Mouse (Mus musculus): ENCODE measurements around the gene Selenbp1. TPM values are rescaled to one million over a fixed set of nuclear protein-coding genes. Genes with fewer than 3 reads are reported as not detected.
"Not testable (repeated sequence)": the region's sequence is repeated elsewhere in the genome, so short reads cannot be mapped to it uniquely, and the experiment has no call there.

The Selenbp1 gene
- polyA plus RNA-seq, 1 experiment from 2014 or later: 10.0 TPM

DNA sequence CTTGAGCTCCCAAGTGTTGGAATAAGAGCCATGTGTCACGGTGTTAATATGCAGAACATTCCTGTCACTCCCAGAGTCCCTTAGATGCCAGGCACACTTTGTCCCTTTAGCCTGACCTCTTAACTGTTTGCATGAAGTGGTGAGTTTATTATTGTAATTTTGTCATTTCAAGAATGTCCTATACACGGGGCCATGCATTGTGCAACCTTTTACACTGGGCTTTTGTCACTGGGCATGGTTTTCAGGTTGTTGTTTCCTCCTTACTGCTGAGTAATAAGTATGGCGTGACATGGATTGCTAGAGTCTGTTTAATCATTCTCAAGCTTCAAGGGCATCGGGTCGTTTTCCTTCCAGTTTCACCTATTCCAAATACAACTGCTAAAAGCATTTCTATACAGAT lies 19.1 kb upstream of the Selenbp1 start:
- H3K9ac ChIP-seq (ENCODE audit: low read length): no peak overlapping the region
- H3K4me3 ChIP-seq (ENCODE audit: low read depth, low read length): no peak overlapping the region
- DNase-seq (ENCODE audit: low spot score) (no peak), ATAC-seq (no peak)
- H3K27ac ChIP-seq (ENCODE audit: low read depth, low read length): no peak overlapping the region
- H3K27me3 ChIP-seq (replicated peaks; ENCODE audit: control insufficient read depth, insufficient read depth, low read length): no peaks in the 10 kb centered on the region
- H3K4me2 ChIP-seq (ENCODE audit: low read length): no peak overlapping the region
- H3K9me3 ChIP-seq (replicated peaks; ENCODE audit: control insufficient read depth, low read length): no peaks in the 10 kb centered on the region
- 75% methylated on average over 5 of the region's 5 CpGs for WGBS
- no peaks in the 10 kb centered on the region for H3K4me1 ChIP-seq (ENCODE audit: control insufficient read depth, insufficient read depth, low read length)
- H3K36me3 ChIP-seq (ENCODE audit: control insufficient read depth, insufficient read depth, low read length): no peaks in the 10 kb centered on the region

DNA sequence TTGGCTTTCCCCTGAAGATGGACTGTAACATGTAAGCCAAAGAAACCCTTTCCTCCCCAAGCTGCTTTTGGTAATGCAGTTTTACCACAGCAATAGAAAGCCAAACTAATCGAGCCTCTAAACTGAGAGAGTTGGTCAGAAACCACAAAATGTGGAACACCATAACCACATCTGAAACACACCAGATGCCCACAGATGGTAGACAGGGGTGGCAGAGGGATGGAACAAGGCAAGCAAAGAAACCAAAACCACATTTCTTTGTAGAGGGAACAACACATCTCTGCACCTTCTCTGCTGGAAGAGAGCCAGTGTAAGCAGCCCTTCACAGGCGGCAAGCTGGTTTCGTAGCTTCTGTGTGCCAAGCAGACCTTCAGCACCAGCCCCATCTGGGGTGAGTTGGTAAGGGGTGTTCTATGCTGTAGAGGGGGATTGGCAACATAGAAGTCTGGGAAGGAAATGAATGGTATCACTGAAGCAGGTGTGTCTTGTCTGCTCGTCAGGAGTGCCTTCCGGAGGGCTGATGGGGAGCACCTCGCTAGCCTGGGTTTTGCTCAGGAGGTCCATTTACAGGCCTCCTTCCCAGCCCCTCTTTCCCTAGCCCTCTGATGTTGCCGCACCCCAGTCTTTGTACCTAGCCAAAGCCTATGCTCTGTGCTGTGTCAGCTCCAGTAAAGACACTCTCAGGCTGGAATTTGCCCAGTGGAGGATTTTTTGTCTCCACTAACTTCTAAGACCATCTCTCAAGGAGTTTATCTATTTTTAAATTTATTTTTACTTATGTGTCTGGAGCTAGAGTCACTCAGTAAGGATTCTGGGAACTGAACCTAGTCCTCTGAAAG lies 16.7 kb upstream of the Selenbp1 start:
- no peak overlapping the region for H3K4me3 ChIP-seq (ENCODE audit: low read depth, low read length)
- H3K36me3 ChIP-seq (ENCODE audit: control insufficient read depth, insufficient read depth, low read length): no peaks in the 10 kb centered on the region
- no peaks in the 10 kb centered on the region for H3K27me3 ChIP-seq (replicated peaks; ENCODE audit: control insufficient read depth, insufficient read depth, low read length)
- no peak overlapping the region for H3K27ac ChIP-seq (ENCODE audit: low read depth, low read length)
- no peak overlapping the region for H3K9ac ChIP-seq (ENCODE audit: low read length)
- DNase-seq (ENCODE audit: low spot score) (peak; percentile 24), ATAC-seq (no peak)
- no peaks in the 10 kb centered on the region for H3K9me3 ChIP-seq (replicated peaks; ENCODE audit: control insufficient read depth, low read length)
- no peaks in the 10 kb centered on the region for H3K4me1 ChIP-seq (ENCODE audit: control insufficient read depth, insufficient read depth, low read length)
- H3K4me2 ChIP-seq (ENCODE audit: low read length): no peak overlapping the region
- WGBS: 80% methylated on average over 7 of the region's 7 CpGs

- Histone ChIP-seq H3K9me3 (replicated peaks; ENCODE audit: control insufficient read depth, low read length) (no peaks in the 10 kb centered on the region), H3K4me2 (ENCODE audit: low read length) (no peak overlapping the region), H3K9ac (ENCODE audit: low read length) (no peak overlapping the region), H3K36me3 (ENCODE audit: control insufficient read depth, insufficient read depth, low read length) (no peaks in the 10 kb centered on the region), H3K4me1 (ENCODE audit: control insufficient read depth, insufficient read depth, low read length) (no peaks in the 10 kb centered on the region), H3K27ac (ENCODE audit: low read depth, low read length) (no peak overlapping the region), H3K27me3 (replicated peaks; ENCODE audit: control insufficient read depth, insufficient read depth, low read length) (no peaks in the 10 kb centered on the region), H3K4me3 (ENCODE audit: low read depth, low read length) (no peak overlapping the region)
- 50% methylated on average over 14 of the region's 14 CpGs for WGBS
- no peak for ATAC-seq
- DNase-seq (ENCODE audit: low spot score): peak; percentile 4
Measured at GRCm38 (mm10) chr3:94917816-94918361, 15.0 kb upstream of the Selenbp1 start.

GRCm38 (mm10) chr3:94918845-94919244 lies 14.0 kb upstream of the Selenbp1 start:
- ATAC-seq (no peak), DNase-seq (ENCODE audit: low spot score) (no peak)
- no peak overlapping the region for H3K4me3 ChIP-seq (ENCODE audit: low read depth, low read length)
- H3K9ac ChIP-seq (ENCODE audit: low read length): no peak overlapping the region
- H3K27ac ChIP-seq (ENCODE audit: low read depth, low read length): no peak overlapping the region
- 79% methylated on average over 4 of the region's 4 CpGs for WGBS
- H3K36me3 ChIP-seq (ENCODE audit: control insufficient read depth, insufficient read depth, low read length): no peaks in the 10 kb centered on the region
- H3K27me3 ChIP-seq (replicated peaks; ENCODE audit: control insufficient read depth, insufficient read depth, low read length): no peaks in the 10 kb centered on the region
- H3K4me1 ChIP-seq (ENCODE audit: control insufficient read depth, insufficient read depth, low read length): no peaks in the 10 kb centered on the region
- H3K9me3 ChIP-seq (replicated peaks; ENCODE audit: control insufficient read depth, low read length): no peaks in the 10 kb centered on the region
- no peak overlapping the region for H3K4me2 ChIP-seq (ENCODE audit: low read length)

GRCm38 (mm10) chr3:94921104-94921503 lies 11.8 kb upstream of the Selenbp1 start:
- peak; percentile 17 for DNase-seq (ENCODE audit: low spot score)
- no peak for ATAC-seq

DNA sequence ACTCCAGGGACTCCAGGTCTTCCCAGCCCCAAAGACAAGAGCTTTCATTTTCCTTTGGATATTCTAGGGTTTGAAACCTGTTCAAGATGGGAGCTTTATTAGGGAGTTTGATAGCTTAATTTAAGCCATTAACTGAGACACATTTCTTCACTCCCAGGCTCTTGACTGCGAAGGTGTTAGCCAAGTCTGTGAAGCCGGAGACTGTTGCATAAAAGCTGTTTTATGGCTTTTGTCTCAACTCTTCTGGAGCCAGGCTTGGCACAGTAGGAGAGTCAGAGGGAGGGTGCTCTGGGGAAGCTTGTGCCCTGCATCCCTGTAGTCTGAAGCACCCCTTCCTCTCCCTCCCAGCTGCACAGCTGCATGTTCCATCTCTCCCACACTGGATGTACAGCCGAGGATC lies 10.5 kb upstream of the Selenbp1 start:
- WGBS: 39% methylated on average over 3 of the region's 3 CpGs
- no peaks in the 10 kb centered on the region for H3K27me3 ChIP-seq (replicated peaks; ENCODE audit: control insufficient read depth, insufficient read depth, low read length)
- no peaks in the 10 kb centered on the region for H3K4me1 ChIP-seq (ENCODE audit: control insufficient read depth, insufficient read depth, low read length)
- H3K4me3 ChIP-seq (ENCODE audit: low read depth, low read length): no peak overlapping the region
- ATAC-seq (no peak), DNase-seq (ENCODE audit: low spot score) (no peak)
- no peak overlapping the region for H3K27ac ChIP-seq (ENCODE audit: low read depth, low read length)
- no peak overlapping the region for H3K4me2 ChIP-seq (ENCODE audit: low read length)
- H3K36me3 ChIP-seq (ENCODE audit: control insufficient read depth, insufficient read depth, low read length): no peaks in the 10 kb centered on the region
- no peaks in the 10 kb centered on the region for H3K9me3 ChIP-seq (replicated peaks; ENCODE audit: control insufficient read depth, low read length)
- H3K9ac ChIP-seq (ENCODE audit: low read length): no peak overlapping the region

More at GRCm38 (mm10) chr3:94921104-94921503, 11.8 kb upstream of the Selenbp1 start:
- H3K27ac ChIP-seq (ENCODE audit: low read depth, low read length): no peak overlapping the region
- no peaks in the 10 kb centered on the region for H3K4me1 ChIP-seq (ENCODE audit: control insufficient read depth, insufficient read depth, low read length)
- WGBS: 46% methylated on average over 3 of the region's 3 CpGs
- no peaks in the 10 kb centered on the region for H3K27me3 ChIP-seq (replicated peaks; ENCODE audit: control insufficient read depth, insufficient read depth, low read length)
- H3K36me3 ChIP-seq (ENCODE audit: control insufficient read depth, insufficient read depth, low read length): no peaks in the 10 kb centered on the region
- H3K4me2 ChIP-seq (ENCODE audit: low read length): no peak overlapping the region
- H3K4me3 ChIP-seq (ENCODE audit: low read depth, low read length): no peak overlapping the region
- H3K9ac ChIP-seq (ENCODE audit: low read length): no peak overlapping the region
- no peaks in the 10 kb centered on the region for H3K9me3 ChIP-seq (replicated peaks; ENCODE audit: control insufficient read depth, low read length)

GRCm38 (mm10) chr3:94924688-94925087 lies 8.2 kb upstream of the Selenbp1 start:
- ATAC-seq (no peak), DNase-seq (ENCODE audit: low spot score) (no peak)
- H3K9me3 ChIP-seq (replicated peaks; ENCODE audit: control insufficient read depth, low read length): no peaks in the 10 kb centered on the region
- no peak overlapping the region for H3K4me2 ChIP-seq (ENCODE audit: low read length)
- H3K27me3 ChIP-seq (replicated peaks; ENCODE audit: control insufficient read depth, insufficient read depth, low read length): no peaks in the 10 kb centered on the region
- no peak overlapping the region for H3K4me3 ChIP-seq (ENCODE audit: low read depth, low read length)
- no peak overlapping the region for H3K9ac ChIP-seq (ENCODE audit: low read length)
- WGBS: 86% methylated on average over 8 of the region's 8 CpGs
- no peaks in the 10 kb centered on the region for H3K36me3 ChIP-seq (ENCODE audit: control insufficient read depth, insufficient read depth, low read length)
- no peak overlapping the region for H3K27ac ChIP-seq (ENCODE audit: low read depth, low read length)
- no peaks in the 10 kb centered on the region for H3K4me1 ChIP-seq (ENCODE audit: control insufficient read depth, insufficient read depth, low read length)

DNA sequence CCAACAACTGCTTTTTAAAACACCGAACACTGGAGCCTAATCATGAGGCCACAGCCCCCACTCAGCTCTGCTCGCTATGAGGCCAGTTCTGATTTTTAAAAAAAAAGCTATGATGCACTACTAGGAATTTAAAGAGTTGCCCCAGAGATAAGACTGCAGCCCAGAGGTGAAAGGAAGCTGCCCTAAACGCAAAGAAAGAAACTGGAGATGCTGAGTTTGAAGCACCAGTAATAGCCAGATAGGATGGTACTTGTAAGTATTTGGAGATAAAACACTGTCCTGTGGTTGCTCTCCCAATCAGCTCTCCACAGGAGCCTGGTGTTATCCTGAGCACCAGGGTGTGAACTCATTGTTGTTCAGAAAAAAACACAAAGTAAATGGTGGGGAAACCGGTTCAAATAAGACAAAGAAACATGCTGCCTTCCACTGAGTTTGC lies 6.5 kb upstream of the Selenbp1 start:
- H3K27me3 ChIP-seq (replicated peaks; ENCODE audit: control insufficient read depth, insufficient read depth, low read length); H3K4me3 ChIP-seq (ENCODE audit: low read depth, low read length); H3K4me1 ChIP-seq (ENCODE audit: control insufficient read depth, insufficient read depth, low read length); DNase-seq (ENCODE audit: low spot score); H3K9me3 ChIP-seq (replicated peaks; ENCODE audit: control insufficient read depth, low read length); H3K4me2 ChIP-seq (ENCODE audit: low read length); H3K36me3 ChIP-seq (ENCODE audit: control insufficient read depth, insufficient read depth, low read length); ATAC-seq; H3K9ac ChIP-seq (ENCODE audit: low read length); H3K27ac ChIP-seq (ENCODE audit: low read depth, low read length): not testable (repeated sequence)
- 43% methylated on average over 4 of the region's 4 CpGs for WGBS

DNA sequence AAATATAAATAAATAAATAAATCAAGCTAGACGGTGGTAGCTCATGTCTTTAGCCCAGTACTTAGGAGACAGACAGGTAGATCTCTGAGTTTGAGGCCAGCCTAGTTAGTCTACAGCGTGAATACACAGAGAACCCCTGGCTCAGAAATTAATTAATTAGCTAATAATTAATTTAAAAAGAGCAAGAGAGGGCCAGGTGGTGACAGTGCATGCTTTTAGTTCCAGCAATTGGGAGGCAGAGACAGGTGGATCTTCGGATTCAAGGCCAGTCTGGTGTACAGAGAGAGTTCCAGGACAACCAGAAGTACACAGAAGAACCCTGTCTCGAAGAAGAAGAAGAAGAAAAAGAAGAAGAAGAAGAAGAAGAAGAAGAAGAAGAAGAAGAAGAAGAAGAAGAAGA lies 3.9 kb upstream of the Selenbp1 start:
- not testable (repeated sequence) for H3K36me3 ChIP-seq (ENCODE audit: control insufficient read depth, insufficient read depth, low read length); DNase-seq (ENCODE audit: low spot score); H3K4me2 ChIP-seq (ENCODE audit: low read length); H3K9me3 ChIP-seq (replicated peaks; ENCODE audit: control insufficient read depth, low read length); ATAC-seq; H3K4me1 ChIP-seq (ENCODE audit: control insufficient read depth, insufficient read depth, low read length); H3K4me3 ChIP-seq (ENCODE audit: low read depth, low read length); H3K9ac ChIP-seq (ENCODE audit: low read length); H3K27ac ChIP-seq (ENCODE audit: low read depth, low read length); H3K27me3 ChIP-seq (replicated peaks; ENCODE audit: control insufficient read depth, insufficient read depth, low read length)
- 81% methylated on average over 3 of the region's 4 CpGs for WGBS

Data from forebrain, embryonic 14.5 days (tissue).